Mouse (Mus musculus) midbrain, embryonic 11.5 days (tissue): ENCODE data around the gene Tmco1. TPM values are rescaled to one million over a fixed set of nuclear protein-coding genes. Genes with fewer than 3 reads are reported as not detected.

Experiments
- ATAC-seq: fragments of 200-750 bp; cut with Nextera tagmentation; 2 replicates; pipeline ENCODE4 v1.8.0; 2017; ENCODE audit warnings: moderate TSS enrichment, moderate library complexity; ENCODE audit not compliant: low FRiP score
- DNase-seq: peaks from one replicate; pipeline ENCODE4 v3.0.0; 2015; ENCODE audit warnings: low spot score; ENCODE audit errors: missing footprints
- H3K27ac ChIP-seq: fragments of 300-500 bp; sonication (generic); 2 replicates; pipeline ENCODE4 v1.5.1; 2014; ENCODE audit warnings: low read depth, low read length
- H3K27me3 ChIP-seq: fragments of 300-500 bp; sonication (generic); 2 replicates; pipeline ENCODE4 v1.6.1; 2014; ENCODE audit warnings: mild to moderate bottlenecking, low read length, moderate library complexity, mixed read lengths; ENCODE audit not compliant: control insufficient read depth, insufficient read depth
- H3K36me3 ChIP-seq: fragments of 300-500 bp; sonication (generic); 2 replicates; pipeline ENCODE4 v1.6.1; 2014; ENCODE audit warnings: mild to moderate bottlenecking, low read length, moderate library complexity, mixed read lengths; ENCODE audit not compliant: control insufficient read depth, insufficient read depth
- H3K4me1 ChIP-seq: fragments of 300-500 bp; sonication (generic); 2 replicates; pipeline ENCODE4 v1.6.1; 2014; ENCODE audit warnings: low read length; ENCODE audit not compliant: control insufficient read depth, insufficient read depth
- H3K4me2 ChIP-seq: fragments of 300-500 bp; sonication (generic); 2 replicates; pipeline ENCODE4 v1.6.1; 2014; ENCODE audit warnings: mild to moderate bottlenecking, moderate library complexity
- H3K4me3 ChIP-seq: fragments of 300-500 bp; sonication (generic); 2 replicates; pipeline ENCODE4 v1.5.1; 2014; ENCODE audit warnings: low read depth, low read length
- H3K9ac ChIP-seq: fragments of 300-500 bp; sonication (generic); 2 replicates; pipeline ENCODE4 v1.6.1; 2014; ENCODE audit warnings: low read length
- H3K9me3 ChIP-seq: fragments of 300-500 bp; sonication (generic); 2 replicates; pipeline ENCODE4 v1.6.1; 2016; ENCODE audit warnings: low read length; ENCODE audit not compliant: control insufficient read depth
- WGBS: fragments of 180-500 bp; shearing (Covaris S2); extraction: QIAGEN DNeasy Blood & Tissue Kit; methylation state at CpG from one replicate; pipeline ENCODE4 v1.1.7; 2014; 5-methylcytosine and 5-hydroxymethylcytosine counted together
- polyA plus RNA-seq: library from polyadenylated mRNA; unstranded; fragments of >200 nt; fragmentation: Nextera tagmentation; extraction: Ambion mirVana; gene quantifications from 2 replicates; pipeline ENCODE4 v1.2.1, GENCODE M21; 2014

Tmco1 gene
- polyA plus RNA-seq, 1 experiment from 2014 or later: 94.2 TPM

GRCm38 (mm10) chr1:167369905-167370304 lies 61.7 kb downstream of the Tmco1 start:
- ATAC-seq (peak; percentile 53), DNase-seq (peak; percentile 97)
- H3K9ac ChIP-seq: no peak overlapping the region
- H3K36me3 ChIP-seq: no peaks in the 10 kb centered on the region; the same call in 1 of the 2 replicates
- peaks cover 7% of the 10 kb centered on the region for H3K4me1 ChIP-seq
- H3K4me3 ChIP-seq: no peak overlapping the region
- no peaks in the 10 kb centered on the region for H3K27me3 ChIP-seq
- no peak overlapping the region for H3K4me2 ChIP-seq
- H3K27ac ChIP-seq: no peak overlapping the region
- no peaks in the 10 kb centered on the region for H3K9me3 ChIP-seq
- 15% methylated on average over 7 of the region's 7 CpGs for WGBS

- Histone ChIP-seq H3K9me3 (no peaks in the 10 kb centered on the region), H3K36me3 (no peaks in the 10 kb centered on the region), H3K4me3 (no peak overlapping the region), H3K4me2 (no peak overlapping the region), H3K27ac (no peak overlapping the region), H3K27me3 (no peaks in the 10 kb centered on the region), H3K4me1 (peaks cover 7% of the 10 kb centered on the region), H3K9ac (no peak overlapping the region)
- WGBS: 94% methylated on average over 7 of the region's 7 CpGs
- ATAC-seq (no peak), DNase-seq (no peak)
Measured at GRCm38 (mm10) chr1:167372739-167373138, 64.6 kb downstream of the Tmco1 start.

- peaks cover 7% of the 10 kb centered on the region for H3K4me1 ChIP-seq
- H3K9ac ChIP-seq: no peak overlapping the region
- no peaks in the 10 kb centered on the region for H3K36me3 ChIP-seq
- no peak overlapping the region for H3K27ac ChIP-seq
- WGBS: 19% methylated on average over 15 of the region's 15 CpGs
- H3K4me3 ChIP-seq: no peak overlapping the region
- peak; percentile 80 for ATAC-seq
- peak overlapping the region; percentile 16; the same call in 1 of the 2 replicates for H3K4me2 ChIP-seq
- DNase-seq: peak; percentile 93
- H3K27me3 ChIP-seq: no peaks in the 10 kb centered on the region
- H3K9me3 ChIP-seq: no peaks in the 10 kb centered on the region
Measured at GRCm38 (mm10) chr1:167374003-167374784, 66.0 kb downstream of the Tmco1 start.

- Histone ChIP-seq H3K4me1 (peaks cover 7% of the 10 kb centered on the region), H3K36me3 (no peaks in the 10 kb centered on the region), H3K4me2 (peak overlapping the region; percentile 16; the same call in 1 of the 2 replicates), H3K27ac (no peak overlapping the region), H3K9me3 (no peaks in the 10 kb centered on the region), H3K27me3 (no peaks in the 10 kb centered on the region), H3K9ac (no peak overlapping the region), H3K4me3 (no peak overlapping the region)
- DNase-seq (no peak), ATAC-seq (0 out of 2 replicates have a peak, but pooled peaks have one; percentile 5)
- 50% methylated on average over 2 of the region's 2 CpGs for WGBS
Measured at GRCm38 (mm10) chr1:167374942-167375341, 66.8 kb downstream of the Tmco1 start.

GRCm38 (mm10) chr1:167378019-167378418 lies 69.8 kb downstream of the Tmco1 start:
- no peak for ATAC-seq
- H3K27ac ChIP-seq: no peak overlapping the region
- no peak overlapping the region for H3K4me2 ChIP-seq
- H3K4me3 ChIP-seq: no peak overlapping the region
- no peaks in the 10 kb centered on the region for H3K27me3 ChIP-seq
- H3K4me1 ChIP-seq: peaks cover 7% of the 10 kb centered on the region
- H3K36me3 ChIP-seq: no peaks in the 10 kb centered on the region
- 75% methylated on average over 6 of the region's 6 CpGs for WGBS
- H3K9me3 ChIP-seq: no peaks in the 10 kb centered on the region
- no peak overlapping the region for H3K9ac ChIP-seq
- DNase-seq: no peak

- DNase-seq: peak; percentile 61
Measured at GRCm38 (mm10) chr1:167379751-167380150, 71.6 kb downstream of the Tmco1 start.

GRCm38 (mm10) chr1:167380223-167380622 lies 72.0 kb downstream of the Tmco1 start:
- H3K9me3 ChIP-seq: no peaks in the 10 kb centered on the region
- H3K4me3 ChIP-seq: no peak overlapping the region
- WGBS: 81% methylated on average over 2 of the region's 2 CpGs
- ATAC-seq (no peak), DNase-seq (peak; percentile 21)
- H3K27me3 ChIP-seq: no peaks in the 10 kb centered on the region
- no peak overlapping the region for H3K9ac ChIP-seq
- no peaks in the 10 kb centered on the region for H3K4me1 ChIP-seq
- H3K27ac ChIP-seq: no peak overlapping the region
- no peak overlapping the region for H3K4me2 ChIP-seq
- H3K36me3 ChIP-seq: no peaks in the 10 kb centered on the region

More at GRCm38 (mm10) chr1:167379751-167380150, 71.6 kb downstream of the Tmco1 start:
- Histone ChIP-seq H3K9ac (no peak overlapping the region), H3K4me2 (no peak overlapping the region), H3K4me3 (no peak overlapping the region), H3K27ac (no peak overlapping the region), H3K4me1 (peaks cover under 1% of the 10 kb centered on the region; the same call in 1 of the 2 replicates), H3K36me3 (no peaks in the 10 kb centered on the region), H3K27me3 (no peaks in the 10 kb centered on the region), H3K9me3 (no peaks in the 10 kb centered on the region)
- 54% methylated on average over 5 of the region's 5 CpGs for WGBS
- no peak for ATAC-seq

GRCm38 (mm10) chr1:167381050-167382015 lies 73.2 kb downstream of the Tmco1 start:
- 85% methylated on average over 8 of the region's 8 CpGs for WGBS
- no peak overlapping the region for H3K4me3 ChIP-seq
- peak; percentile 75 for DNase-seq
- no peaks in the 10 kb centered on the region; the same call in 1 of the 2 replicates for H3K4me1 ChIP-seq
- H3K4me2 ChIP-seq: no peak overlapping the region
- H3K36me3 ChIP-seq: no peaks in the 10 kb centered on the region
- no peak overlapping the region for H3K27ac ChIP-seq
- no peak overlapping the region for H3K9ac ChIP-seq
- ATAC-seq: no peak
- no peaks in the 10 kb centered on the region for H3K27me3 ChIP-seq
- H3K9me3 ChIP-seq: no peaks in the 10 kb centered on the region
